Mouse (Mus musculus): ENCODE measurements around the gene Dennd4a. TPM values are rescaled to one million over a fixed set of nuclear protein-coding genes. Genes with fewer than 3 reads are reported as not detected.

The Dennd4a gene
- polyA plus RNA-seq, 1 experiment from 2014 or later, result 10.1 TPM

Other genes with a start within 250 kb of the Dennd4a start
- 322 and 331 TPM in 2 replicates for gene Rab11a, start 73.6 kb upstream of the Dennd4a start, polyA plus RNA-seq (2014; fragmentation: Nextera tagmentation; extraction: Ambion mirVana)
- gene Slc24a1, start 140.3 kb downstream of the Dennd4a start, polyA plus RNA-seq (2014; fragmentation: Nextera tagmentation; extraction: Ambion mirVana), result 0.11 TPM in 1 of 2 replicates, not detected in the other
- gene Ints14, start 149.6 kb downstream of the Dennd4a start, polyA plus RNA-seq (2014; fragmentation: Nextera tagmentation; extraction: Ambion mirVana), result 68.2 and 72.0 TPM in 2 replicates
- 114 and 127 TPM in 2 replicates for gene Hacd3, start 210.4 kb downstream of the Dennd4a start, polyA plus RNA-seq (2014; fragmentation: Nextera tagmentation; extraction: Ambion mirVana)
- 34.4 and 35.4 TPM in 2 replicates for gene Dpp8, start 221.1 kb downstream of the Dennd4a start, polyA plus RNA-seq (2014; fragmentation: Nextera tagmentation; extraction: Ambion mirVana)